Mouse (Mus musculus): ENCODE data around the gene Fbxo6.
A peak's percentile ranks its signal among the peaks of the same experiment; 100 is the strongest.

DNA sequence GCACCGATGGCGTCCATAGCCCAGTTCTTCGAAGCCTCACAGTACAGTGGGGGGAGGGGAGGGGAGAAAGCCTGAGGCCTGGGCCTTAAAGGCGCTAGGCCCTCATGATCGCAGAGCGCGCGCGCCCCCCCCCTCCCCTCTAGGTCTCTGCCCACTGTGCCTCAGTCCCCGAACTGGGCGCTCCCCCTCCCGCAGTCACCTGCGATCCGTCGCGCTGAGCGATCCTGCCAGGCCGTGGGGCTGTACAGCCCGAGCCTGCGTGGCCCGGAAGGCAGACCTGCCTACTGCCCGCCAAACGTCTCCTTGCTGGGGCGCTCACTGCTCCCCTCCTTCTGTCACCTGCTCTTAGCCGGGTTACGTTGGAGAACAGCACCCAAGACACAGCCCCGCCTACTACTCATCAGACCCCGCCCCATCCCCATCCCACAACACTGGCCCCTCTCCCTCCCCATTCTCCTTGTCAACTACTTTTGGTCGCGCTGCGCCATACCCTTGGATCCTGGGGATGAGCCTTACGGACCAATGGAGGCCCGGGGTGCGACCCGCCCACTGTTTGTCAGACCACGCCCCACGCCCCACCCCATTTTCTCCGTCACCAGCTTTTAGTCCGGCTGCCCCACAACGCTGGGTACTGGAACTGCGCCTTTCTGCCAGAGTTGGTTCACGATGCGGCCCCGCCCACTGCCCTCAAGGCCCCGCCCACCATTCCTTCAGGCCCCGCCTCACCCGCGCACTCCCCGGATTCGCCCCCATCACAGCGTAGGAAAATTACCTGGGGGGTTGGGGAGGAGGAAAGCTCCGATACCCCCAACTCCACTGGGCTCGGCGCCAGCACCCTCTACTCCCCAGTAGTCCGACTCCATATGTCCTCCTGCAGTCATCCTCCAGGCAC, 7.8 kb upstream of the Fbxo6 start:
- TF ChIP-seq POLR2A (IDR thresholded peaks at IDR 0.05; ENCODE audit: insufficient read length, low read depth) (no peak), MYOG (IDR thresholded peaks at IDR 0.05; ENCODE audit: control insufficient read depth in 1 of 3, insufficient read depth in 1 of 3, insufficient read length in 2 of 3, low read depth in 2 of 3) (no peak), POLR2AphosphoS2 (IDR thresholded peaks at IDR 0.05; ENCODE audit: insufficient read length, low read depth) (no peak), TCF12 (IDR thresholded peaks at IDR 0.05; ENCODE audit: insufficient read depth, poor library complexity, severe bottlenecking) (no peak), USF1 (IDR thresholded peaks at IDR 0.05; ENCODE audit: low read depth) (no peak), REST (IDR thresholded peaks at IDR 0.05; ENCODE audit: insufficient read depth, insufficient read length) (no peak), CEBPB (IDR thresholded peaks at IDR 0.05; ENCODE audit: insufficient read depth, poor library complexity, severe bottlenecking) (no peak), MAX (IDR thresholded peaks at IDR 0.05; ENCODE audit: low read depth) (no peak), E2F4 (IDR thresholded peaks at IDR 0.05; ENCODE audit: insufficient read depth) (no peak), TCF3 (IDR thresholded peaks at IDR 0.05; ENCODE audit: insufficient read length, low read depth) (no peak), SRF (IDR thresholded peaks at IDR 0.05; ENCODE audit: control insufficient read depth, insufficient read length, low read depth) (no peak), MYOD1 (IDR thresholded peaks at IDR 0.05; ENCODE audit: control insufficient read depth in 1 of 3, insufficient read length in 2 of 3, low read depth in 2 of 3) (peak in 1 of 3 experiments; percentile 21)

Measured in myocyte (in vitro differentiated cells).